Mouse (Mus musculus) liver, embryonic 14.5 days (tissue): ENCODE data around the gene Mogat1.

Source experiments
- CTCF ChIP-seq: IDR thresholded peaks from 2 replicates; pipeline ENCODE4 v1.5.1; 2016; ENCODE audit warnings: antibody characterized with exemption, low read depth, control low read depth
- EP300 ChIP-seq: IDR thresholded peaks from 2 replicates; pipeline ENCODE4 v1.6.1; 2016; ENCODE audit warnings: antibody characterized with exemption, low read depth

GRCm38 (mm10) chr1:78525189-78525886 lies 14.5 kb downstream of the Mogat1 start:
- peak; percentile 90 for TF ChIP-seq CTCF
- no peak for TF ChIP-seq EP300
